Mouse (Mus musculus) hindbrain, postnatal 0 days (tissue): ENCODE data around the gene Slain2. TPM values are rescaled to one million over a fixed set of nuclear protein-coding genes. Genes with fewer than 3 reads are reported as not detected.

ENCODE experiments used
- ATAC-seq: fragments of 200-750 bp; cut with Nextera tagmentation; 2 replicates; pipeline ENCODE4 v1.8.0; 2017; ENCODE audit warnings: mild to moderate bottlenecking, moderate TSS enrichment, moderate library complexity
- DNase-seq: peaks from one replicate; pipeline ENCODE4 v3.0.0-alpha.2; 2015; ENCODE audit warnings: low spot score
- H3K27ac ChIP-seq: fragments of 300-500 bp; sonication (generic); 2 replicates; pipeline ENCODE4 v1.5.1; 2014; ENCODE audit warnings: mild to moderate bottlenecking
- H3K27me3 ChIP-seq: fragments of 300-500 bp; sonication (generic); 2 replicates; pipeline ENCODE4 v1.6.1; 2014; ENCODE audit warnings: low read length, mixed read lengths; ENCODE audit not compliant: insufficient read depth
- H3K36me3 ChIP-seq: fragments of 300-500 bp; sonication (generic); 2 replicates; pipeline ENCODE4 v1.6.1; 2014; ENCODE audit warnings: low read length, mixed read lengths; ENCODE audit not compliant: insufficient read depth
- H3K4me1 ChIP-seq: fragments of 300-500 bp; sonication (generic); 2 replicates; pipeline ENCODE4 v1.6.1; 2014; ENCODE audit warnings: antibody characterized with exemption, low read length, mixed read lengths; ENCODE audit not compliant: insufficient read depth
- H3K4me2 ChIP-seq: fragments of 300-500 bp; sonication (generic); 2 replicates; pipeline ENCODE4 v1.6.1; 2014; ENCODE audit warnings: low read depth, mild to moderate bottlenecking, low read length, moderate library complexity, mixed read lengths
- H3K4me3 ChIP-seq: fragments of 300-500 bp; sonication (generic); 2 replicates; pipeline ENCODE4 v1.5.1; 2014; ENCODE audit warnings: low read length
- H3K9ac ChIP-seq: fragments of 300-500 bp; sonication (generic); replicated peaks from 2 replicates; pipeline ENCODE4 v1.6.1; 2014; ENCODE audit warnings: mild to moderate bottlenecking, low read length, moderate library complexity, mixed read lengths
- H3K9me3 ChIP-seq: fragments of 300-500 bp; sonication (generic); 2 replicates; pipeline ENCODE4 v1.6.1; 2016; ENCODE audit warnings: low read length, mixed read lengths
- CTCF ChIP-seq: IDR thresholded peaks from 2 replicates; pipeline ENCODE4 v1.5.1; 2016; ENCODE audit warnings: antibody characterized with exemption, control low read depth, low read depth
- WGBS: fragments of 180-500 bp; shearing (Covaris S2); extraction: QIAGEN DNeasy Blood & Tissue Kit; methylation state at CpG from one replicate; pipeline ENCODE4 v1.1.7; 2014; 5-methylcytosine and 5-hydroxymethylcytosine counted together
- polyA plus RNA-seq: library from polyadenylated mRNA; unstranded; fragments of >200 nt; fragmentation: Nextera tagmentation; extraction: Ambion mirVana; gene quantifications from 2 replicates; pipeline ENCODE4 v1.2.1, GENCODE M21; 2015
- total RNA-seq: library from RNA; depleted of rRNA; stranded (reverse); fragments of >200 nt; gene quantifications from 2 replicates; pipeline ENCODE4 v1.2.3, GENCODE M21; 2014; rRNA removed

Slain2 gene
- total RNA-seq: 37.4 and 37.5 TPM in 2 replicates
- 10.0 and 11.2 TPM in 2 replicates for polyA plus RNA-seq

- no peaks in the 10 kb centered on the region for H3K36me3 ChIP-seq
- WGBS: 1% methylated on average over 76 of the region's 83 CpGs
- peak; percentile 95 for ATAC-seq
- H3K9ac ChIP-seq: peak within 1 kb of the TSS; percentile 88
- H3K27me3 ChIP-seq: no peaks in the 10 kb centered on the region
- H3K27ac ChIP-seq: peak within 1 kb of the TSS; percentile 94
- peaks cover 17% of the 10 kb centered on the region for H3K4me1 ChIP-seq
- TF ChIP-seq CTCF: peak; percentile 65
- H3K4me2 ChIP-seq: peak within 1 kb of the TSS; percentile 59
- H3K4me3 ChIP-seq: peak within 1 kb of the TSS; percentile 83
- no peaks in the 10 kb centered on the region for H3K9me3 ChIP-seq
- DNase-seq: peak; percentile 98
Measured at GRCm38 (mm10) chr5:72913648-72914557, at the start of gene Slain2. Slain2 (plus strand) TSS chr5:72914304.

DNA sequence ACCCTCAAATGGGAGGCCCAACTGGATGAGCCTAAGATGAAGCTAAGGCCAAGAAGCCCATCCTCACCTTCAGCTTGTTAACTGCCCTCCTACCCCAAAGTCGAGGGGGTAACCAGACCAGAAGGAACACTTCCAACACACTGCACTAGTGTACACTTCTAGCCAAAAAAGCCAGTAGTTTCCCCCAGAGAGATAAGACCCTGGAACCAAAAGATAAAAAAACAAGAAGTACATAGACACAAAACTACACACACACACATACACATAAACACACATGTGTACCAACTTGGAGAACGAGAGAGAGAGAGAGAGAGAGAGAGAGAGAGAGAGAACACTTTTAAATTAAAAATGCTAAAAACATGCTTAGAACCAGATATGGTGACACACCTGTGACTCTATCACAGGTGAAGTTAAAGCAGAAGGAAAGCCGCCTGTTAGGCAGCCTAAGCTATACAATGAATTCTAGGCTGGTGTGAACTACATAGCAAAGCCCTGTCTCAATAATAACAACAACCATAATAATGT lies 49.4 kb upstream of the Slain2 start:
- 86% methylated on average over 3 of the region's 3 CpGs for WGBS
- H3K4me2 ChIP-seq: no peak overlapping the region
- no peak overlapping the region for H3K9ac ChIP-seq
- no peak for DNase-seq
- ATAC-seq: no peak
- H3K27me3 ChIP-seq: no peaks in the 10 kb centered on the region
- TF ChIP-seq CTCF: no peak
- peaks cover 7% of the 10 kb centered on the region; the same call in 1 of the 2 replicates for H3K4me1 ChIP-seq
- H3K36me3 ChIP-seq: no peaks in the 10 kb centered on the region
- no peak overlapping the region for H3K4me3 ChIP-seq
- no peaks in the 10 kb centered on the region for H3K9me3 ChIP-seq
- no peak overlapping the region for H3K27ac ChIP-seq

DNA sequence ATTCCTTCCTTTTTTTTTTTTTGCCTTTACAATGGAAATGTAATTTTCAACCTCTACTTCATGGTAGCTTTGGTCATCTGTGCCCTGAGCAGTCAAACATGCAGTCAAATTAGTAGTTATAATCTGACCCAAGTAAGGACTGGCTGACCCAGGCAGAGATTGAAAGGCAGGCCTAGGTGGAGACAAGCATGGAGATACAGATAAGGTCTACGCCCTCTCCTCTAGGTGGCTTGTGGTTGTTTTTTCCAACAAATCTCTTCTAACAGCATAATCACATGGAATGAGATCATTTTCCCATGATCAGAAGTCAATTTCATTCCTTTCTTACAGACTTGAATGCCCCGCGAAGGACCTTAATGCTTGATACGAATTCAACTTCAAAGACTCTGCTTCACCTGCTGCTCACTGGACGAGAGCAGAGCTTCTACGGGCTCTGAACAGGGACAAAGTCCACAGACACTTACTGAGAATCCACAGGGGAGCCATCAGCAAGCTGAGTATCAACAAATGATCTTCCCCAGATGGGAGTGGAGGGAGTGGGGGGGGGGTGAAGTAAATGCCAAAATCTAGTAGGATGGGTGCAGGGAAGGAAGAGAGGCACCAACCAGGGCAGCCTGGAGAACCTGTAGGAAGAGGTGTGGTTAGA lies 47.7 kb upstream of the Slain2 start:
- no peaks in the 10 kb centered on the region for H3K27me3 ChIP-seq
- no peaks in the 10 kb centered on the region for H3K36me3 ChIP-seq
- no peak overlapping the region for H3K9ac ChIP-seq
- no peak overlapping the region for H3K4me3 ChIP-seq
- no peak overlapping the region for H3K27ac ChIP-seq
- no peaks in the 10 kb centered on the region for H3K9me3 ChIP-seq
- no peak for ATAC-seq
- H3K4me1 ChIP-seq: peaks cover 7% of the 10 kb centered on the region; the same call in 1 of the 2 replicates
- no peak for TF ChIP-seq CTCF
- peak overlapping the region; percentile 92 for H3K4me2 ChIP-seq
- WGBS: 60% methylated on average over 6 of the region's 6 CpGs
- no peak for DNase-seq

- DNase-seq (no peak), ATAC-seq (no peak)
- Histone ChIP-seq H3K4me2 (peak overlapping the region; percentile 92), H3K27ac (no peak overlapping the region), H3K9ac (peak overlapping the region; percentile 25; the same call in 1 of the 2 replicates), H3K9me3 (no peaks in the 10 kb centered on the region), H3K4me3 (peak overlapping the region; percentile 58), H3K4me1 (peaks cover 7% of the 10 kb centered on the region; the same call in 1 of the 2 replicates), H3K27me3 (no peaks in the 10 kb centered on the region), H3K36me3 (no peaks in the 10 kb centered on the region)
- WGBS: 25% methylated on average over 16 of the region's 16 CpGs
- TF ChIP-seq CTCF: no peak
Measured at GRCm38 (mm10) chr5:72867036-72867672, 47.0 kb upstream of the Slain2 start.

- Histone ChIP-seq H3K4me2 (peak within 1 kb of the TSS; percentile 92), H3K4me3 (peak within 1 kb of the TSS; percentile 58), H3K9ac (peak within 1 kb of the TSS; percentile 46), H3K4me1 (peaks cover 7% of the 10 kb centered on the region; the same call in 1 of the 2 replicates), H3K27ac (peak within 1 kb of the TSS; percentile 60; the same call in 1 of the 2 replicates), H3K9me3 (no peaks in the 10 kb centered on the region), H3K27me3 (no peaks in the 10 kb centered on the region), H3K36me3 (no peaks in the 10 kb centered on the region)
- WGBS: 1% methylated on average over 60 of the region's 60 CpGs
- DNase-seq: peak; percentile 83
- no peak for TF ChIP-seq CTCF
- ATAC-seq: peak; percentile 95
Measured at GRCm38 (mm10) chr5:72868091-72868875, 45.8 kb upstream of the Slain2 start, which contains the start of gene Tec. Tec (minus strand) TSS chr5:72868483.
